Mouse (Mus musculus) left cerebral cortex, adult 2 months (tissue): ENCODE results near the gene Nim1k. TPM values are rescaled to one million over a fixed set of nuclear protein-coding genes. Genes with fewer than 3 reads are reported as not detected.
"Not testable (repeated sequence)": the region's sequence is repeated elsewhere in the genome, so short reads cannot be mapped to it uniquely, and the experiment has no call there.

ENCODE experiments used
- DNase-seq, 2 experiments: peaks; one replicate each; pipeline ENCODE4 v3.0.0; 2021 to 2022; ENCODE audit warnings: low spot score in 2 of 2, mixed read lengths in 1 of 2; ENCODE audit errors: extremely low spot score in 1 of 2
- H3K27ac ChIP-seq: fragments of 200-600 bp; 2 replicates; pipeline ENCODE4 v1.8.1; 2022
- H3K4me3 ChIP-seq: fragments of 200-600 bp; 2 replicates; pipeline ENCODE4 v1.8.1; 2022
- CTCF ChIP-seq: fragments of 200-600 bp; IDR thresholded peaks from 2 replicates; pipeline ENCODE4 v1.8.1; 2022; ENCODE audit warnings: antibody characterized with exemption, mild to moderate bottlenecking, moderate library complexity
- intact Hi-C: fragments of 180-260 bp; cut with DNase I; formaldehyde crosslinking; loops from one replicate; pipeline ENCODE4 v1.15.1; 2025
- total RNA-seq, 2 experiments: library from RNA; stranded (reverse); gene quantifications; 2 replicates each; pipeline ENCODE4 v1.2.3; 2021

Nim1k gene
- total RNA-seq, 2 experiments from 2014 or later = 12.9 to 16.8 TPM

DNA sequence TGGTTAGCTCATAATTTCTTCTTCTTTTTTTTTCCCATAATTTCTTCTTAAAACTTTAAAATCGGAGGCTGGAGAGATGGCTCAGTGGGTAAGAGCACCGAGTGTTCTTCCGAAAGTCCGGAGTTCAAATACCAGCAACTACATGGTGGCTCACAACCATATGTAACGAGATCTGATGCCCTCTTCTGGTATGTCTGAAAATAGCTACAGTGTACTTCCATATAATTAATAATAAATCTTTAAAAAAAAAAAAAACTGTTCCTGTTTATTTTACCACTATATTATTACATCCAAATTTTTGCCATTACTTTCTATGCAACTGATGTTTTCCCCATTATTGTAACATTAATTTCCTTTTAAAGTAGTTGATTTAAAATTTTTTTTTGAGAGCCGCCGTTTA, 31.1 kb downstream of the Nim1k start:
- Histone ChIP-seq H3K4me3 (no peak overlapping the region), H3K27ac (no peak overlapping the region)
- intact Hi-C loops = no loop called here
- peak; percentile 30 for TF ChIP-seq CTCF
- no peak for DNase-seq

DNA sequence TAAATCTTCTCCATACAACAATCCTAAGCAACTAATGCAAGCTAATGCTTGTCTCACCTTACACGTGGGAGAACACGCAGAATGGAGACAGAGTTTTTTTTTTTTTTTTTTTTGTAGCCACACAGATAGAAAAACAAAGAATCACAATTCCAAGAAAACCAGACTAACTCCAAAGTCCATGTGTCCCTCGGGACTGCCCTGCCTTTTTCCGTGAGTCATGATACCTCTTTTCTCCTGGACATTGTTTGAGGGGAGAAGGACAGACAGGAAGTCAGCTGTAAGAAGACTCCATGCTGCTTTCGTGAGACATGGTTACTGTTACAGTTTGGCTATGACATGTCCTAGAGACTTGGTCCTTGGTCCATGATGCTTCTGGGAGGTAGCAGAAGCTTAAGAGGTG, 32.3 kb downstream of the Nim1k start:
- no peak overlapping the region for H3K27ac ChIP-seq
- no peak for DNase-seq
- no peak overlapping the region for H3K4me3 ChIP-seq
- no peak for TF ChIP-seq CTCF
- intact Hi-C loops = no loop called here

DNA sequence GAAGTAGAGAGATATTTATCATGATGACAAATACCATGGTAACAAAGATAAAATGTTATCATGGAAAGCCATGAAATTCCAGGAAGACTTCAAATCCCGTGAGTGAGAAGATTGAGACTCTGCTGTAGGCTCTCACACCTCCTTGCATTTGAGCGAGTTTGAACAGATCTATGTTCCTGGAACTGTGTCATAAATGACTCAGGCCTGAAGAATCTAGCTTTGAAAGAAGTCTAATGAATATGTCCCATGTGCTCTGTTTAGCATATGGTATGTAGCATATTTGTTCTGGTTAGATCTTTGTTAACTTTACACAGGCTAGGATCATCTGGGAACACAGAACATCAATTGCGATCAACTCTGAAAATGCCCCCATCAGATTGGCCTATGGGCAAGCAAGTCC, 33.2 kb downstream of the Nim1k start:
- H3K4me3 ChIP-seq = no peak overlapping the region
- no peak for DNase-seq
- intact Hi-C loops = no loop called here
- no peak for TF ChIP-seq CTCF
- no peak overlapping the region for H3K27ac ChIP-seq

DNA sequence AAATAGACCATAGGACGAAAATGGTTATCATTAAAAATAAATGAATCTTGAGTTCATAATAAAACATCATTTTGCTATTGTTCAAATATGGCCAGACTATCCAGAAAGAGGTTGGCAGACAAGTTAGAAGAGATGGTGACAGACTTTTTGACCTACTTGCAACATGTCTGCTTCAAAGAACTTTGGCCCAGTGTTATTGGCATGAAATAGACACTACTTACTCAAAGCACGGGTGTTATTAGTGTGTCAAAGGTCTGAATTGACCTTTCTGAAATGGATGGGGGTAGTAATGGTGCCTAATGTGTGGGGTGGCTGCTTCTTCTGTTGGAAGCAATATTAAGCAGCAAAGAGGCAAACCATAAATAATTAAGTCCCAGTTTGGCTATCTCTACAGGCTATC, 39.6 kb downstream of the Nim1k start:
- TF ChIP-seq CTCF = no peak
- no peak for DNase-seq
- intact Hi-C loops = no loop called here
- no peak overlapping the region for H3K27ac ChIP-seq
- H3K4me3 ChIP-seq = no peak overlapping the region

DNA sequence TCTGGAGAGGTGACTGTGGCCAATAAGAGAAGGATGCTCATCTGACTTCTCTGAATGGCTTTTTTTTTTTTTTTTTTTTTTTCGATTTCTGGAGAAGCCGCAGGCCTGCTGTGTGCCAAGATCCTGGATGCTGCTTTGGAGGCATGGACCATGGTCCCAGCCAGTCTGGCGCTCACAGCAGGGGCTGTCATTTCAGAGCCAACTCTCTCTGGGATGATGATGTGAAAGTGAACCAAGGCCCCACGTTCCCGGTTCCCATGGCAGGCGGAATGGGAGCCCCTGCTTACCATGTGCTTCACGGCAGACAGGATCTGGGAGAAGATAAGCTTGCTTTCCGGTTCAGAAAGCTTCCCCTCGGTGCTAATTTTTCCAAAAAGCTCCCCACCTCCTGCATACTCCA, 41.9 kb downstream of the Nim1k start:
- Histone ChIP-seq H3K4me3 (no peak overlapping the region), H3K27ac (no peak overlapping the region; the same call in 1 of the 2 replicates)
- no peak for TF ChIP-seq CTCF
- DNase-seq = no peak
- intact Hi-C loops = no loop called here

DNA sequence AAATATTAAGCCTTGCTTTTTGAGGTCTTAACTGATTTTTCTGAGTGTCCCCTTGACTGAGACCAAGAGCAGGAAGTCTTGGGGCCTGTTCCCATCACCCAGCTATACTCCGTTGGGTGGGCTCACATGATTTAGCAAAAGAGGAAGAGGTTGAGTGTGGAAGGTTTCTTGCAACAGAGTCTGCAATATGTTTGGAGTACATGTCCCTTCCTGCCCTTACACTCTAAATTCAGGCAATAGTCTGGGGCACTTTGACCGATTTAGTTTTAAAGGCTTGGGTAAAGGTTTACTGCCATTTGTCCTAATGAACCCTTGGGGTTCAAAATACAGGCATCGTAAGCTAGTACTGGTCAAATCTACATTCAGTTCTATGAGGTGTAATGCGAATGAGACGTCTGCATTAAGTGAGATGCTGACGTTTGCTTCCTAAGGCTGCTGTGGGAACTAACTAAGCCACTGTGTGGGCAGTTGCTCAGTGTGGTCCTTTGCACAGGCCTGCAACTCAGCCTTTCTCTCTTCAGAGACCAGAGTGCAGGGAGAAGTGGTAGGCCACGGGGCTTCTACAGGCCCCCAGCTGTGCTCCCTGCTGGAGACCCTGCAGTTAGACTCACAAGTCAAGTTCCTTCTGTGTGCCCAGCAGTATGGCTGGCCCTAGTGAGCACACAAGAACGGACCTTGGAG, 42.4 kb downstream of the Nim1k start:
- no peak overlapping the region for H3K4me3 ChIP-seq
- TF ChIP-seq CTCF = no peak
- intact Hi-C loops = no loop called here
- no peak for DNase-seq
- no peak overlapping the region; the same call in 1 of the 2 replicates for H3K27ac ChIP-seq

DNA sequence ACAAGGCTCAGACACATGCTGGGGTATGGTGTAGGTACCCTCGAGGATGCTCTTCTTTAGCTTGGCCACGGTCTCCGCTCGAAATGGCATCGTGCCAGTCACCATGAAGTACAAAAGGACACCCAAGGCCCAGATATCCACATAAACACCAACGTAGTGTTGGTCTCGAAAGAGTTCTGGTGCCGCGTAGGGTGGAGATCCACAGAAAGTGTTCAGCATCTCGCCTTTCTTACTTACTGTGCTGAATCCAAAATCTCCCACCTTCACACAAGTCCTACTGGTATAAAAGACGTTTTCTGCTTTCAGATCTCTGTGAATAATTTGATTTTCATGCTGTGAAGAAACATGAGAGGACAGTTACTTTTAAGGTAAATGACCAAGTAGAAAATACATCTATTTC, 43.2 kb downstream of the Nim1k start:
- Histone ChIP-seq H3K4me3 (no peak overlapping the region), H3K27ac (peak overlapping the region; percentile 50; the same call in 1 of the 2 replicates)
- no peak for DNase-seq
- TF ChIP-seq CTCF = no peak
- intact Hi-C loops = no loop called here

DNA sequence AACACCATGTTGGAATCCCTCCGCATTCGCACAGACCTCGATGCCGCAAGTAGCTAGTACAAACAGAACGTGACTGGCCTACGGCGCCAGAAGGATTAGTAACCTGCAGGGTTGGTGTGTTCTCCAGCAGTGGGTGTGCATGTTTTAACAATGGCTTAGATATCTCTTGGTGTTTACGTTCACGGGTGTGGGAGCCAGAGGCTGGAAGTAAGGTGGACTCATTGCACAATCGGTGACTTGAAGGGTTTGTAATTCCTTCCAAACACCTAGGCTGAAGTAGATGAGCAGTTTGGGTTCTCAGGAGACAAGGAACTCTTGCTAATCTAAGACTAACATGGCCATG, 45.4 kb downstream of the Nim1k start:
- intact Hi-C loops = no loop called here
- no peak overlapping the region for H3K4me3 ChIP-seq
- no peak for DNase-seq
- H3K27ac ChIP-seq = no peak overlapping the region
- no peak for TF ChIP-seq CTCF

DNA sequence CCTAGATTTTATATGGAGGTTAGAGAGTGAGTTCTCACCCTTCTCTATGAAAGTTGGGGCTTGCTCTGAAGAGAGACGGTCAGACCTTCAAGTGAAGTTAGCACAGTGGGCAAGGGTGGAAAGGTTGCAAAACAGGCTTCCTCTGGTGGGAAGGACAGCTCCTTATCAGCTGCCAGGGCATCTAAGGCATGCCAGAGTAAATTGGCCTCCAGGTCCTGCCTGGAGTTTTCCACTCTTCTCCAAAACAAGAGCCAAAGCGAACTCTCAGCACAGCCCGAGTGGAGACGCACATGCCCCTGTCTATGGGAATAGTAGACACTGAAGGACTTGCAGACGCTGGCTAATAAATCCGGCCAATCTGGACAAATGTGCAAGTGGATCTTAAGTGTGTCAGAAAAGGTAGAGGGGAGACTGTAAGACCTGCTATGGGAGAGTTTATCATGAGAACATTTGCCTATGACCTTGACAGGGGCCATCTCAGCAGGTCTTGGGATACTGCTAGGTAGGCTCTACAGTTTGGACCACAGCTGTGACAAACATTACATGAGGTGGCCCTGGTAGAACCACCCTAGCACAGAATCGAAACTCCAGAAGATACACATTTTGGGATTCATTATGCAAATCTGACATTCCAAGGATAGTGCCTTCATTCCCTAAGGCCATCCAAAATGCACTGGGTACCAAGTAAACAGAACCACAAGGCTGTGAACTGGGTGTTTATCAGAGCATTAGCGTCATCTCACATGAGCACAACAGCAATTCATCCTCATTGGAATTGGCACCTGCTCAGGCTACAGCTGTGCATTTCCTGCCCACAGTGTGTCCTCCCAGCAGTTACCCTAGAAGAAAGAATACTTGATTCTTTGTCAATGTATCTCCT, 46.1 kb downstream of the Nim1k start:
- TF ChIP-seq CTCF = no peak
- Histone ChIP-seq H3K4me3 (no peak overlapping the region), H3K27ac (no peak overlapping the region)
- no peak for DNase-seq
- intact Hi-C loops = no loop called here

DNA sequence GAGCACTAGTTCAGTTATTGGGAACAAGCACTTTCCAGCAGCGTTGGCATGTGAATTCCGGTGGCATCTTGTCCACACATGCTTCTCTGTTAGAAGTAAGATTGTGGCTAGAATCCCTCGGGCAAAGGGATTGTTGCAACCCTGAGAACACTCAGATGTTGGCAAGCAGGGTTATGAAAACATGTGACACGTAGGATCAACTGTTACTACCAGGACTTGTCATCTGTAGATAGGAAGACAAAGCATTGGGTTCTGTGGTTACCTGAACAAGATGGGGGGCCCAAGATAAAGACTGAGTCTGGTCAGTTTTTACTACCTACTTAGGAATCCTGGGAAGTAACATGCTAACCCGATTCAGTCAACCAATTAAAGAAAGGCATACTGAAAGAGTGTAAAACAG, 46.7 kb downstream of the Nim1k start:
- no peak for TF ChIP-seq CTCF
- no peak overlapping the region for H3K4me3 ChIP-seq
- intact Hi-C loops = no loop called here
- H3K27ac ChIP-seq = no peak overlapping the region
- no peak for DNase-seq

DNA sequence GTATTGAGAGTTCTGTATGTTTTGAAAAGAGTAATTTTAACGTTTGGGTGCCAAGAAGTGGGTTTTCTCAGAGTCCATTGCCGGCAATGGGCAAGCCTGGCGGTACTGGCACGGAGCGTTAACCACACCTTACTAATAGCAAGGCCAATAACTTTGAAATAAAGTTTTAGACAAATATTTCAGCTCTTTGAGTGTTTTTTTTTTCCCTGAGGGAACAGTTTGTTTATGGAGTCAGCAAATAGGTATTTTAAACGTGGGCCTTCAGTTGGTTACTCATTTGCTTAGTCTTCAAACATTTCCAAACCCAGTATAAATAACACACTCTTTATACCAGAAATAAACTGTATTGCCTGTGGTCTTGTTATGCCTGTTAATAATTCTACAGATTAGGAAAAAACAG, 47.8 kb downstream of the Nim1k start:
- DNase-seq = no peak
- H3K4me3 ChIP-seq = no peak overlapping the region
- intact Hi-C loops = no loop called here
- TF ChIP-seq CTCF = no peak
- no peak overlapping the region for H3K27ac ChIP-seq

DNA sequence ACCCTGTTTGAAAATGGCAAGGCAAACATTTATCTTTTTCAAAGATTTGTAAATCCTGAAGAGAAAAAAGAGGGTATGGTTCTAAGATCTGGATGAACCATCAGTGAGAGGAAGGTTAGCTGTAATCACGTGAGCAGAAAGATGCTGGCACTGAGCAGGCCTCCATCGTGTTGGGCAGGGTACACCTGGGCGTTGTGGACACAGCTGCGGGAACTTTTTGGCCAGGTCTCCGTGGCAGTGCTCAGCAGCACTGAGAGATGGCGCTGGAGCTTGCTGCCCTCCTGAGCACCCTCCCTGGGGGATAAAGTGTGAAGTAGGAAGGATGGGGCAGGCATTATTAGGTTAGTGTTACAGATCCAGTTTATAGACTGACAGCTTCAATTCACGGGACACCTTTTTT, 48.7 kb downstream of the Nim1k start:
- no peak for DNase-seq
- intact Hi-C loops = no loop called here
- no peak; the same call in 1 of the 2 replicates for TF ChIP-seq CTCF
- Histone ChIP-seq H3K4me3 (no peak overlapping the region), H3K27ac (no peak overlapping the region)

DNA sequence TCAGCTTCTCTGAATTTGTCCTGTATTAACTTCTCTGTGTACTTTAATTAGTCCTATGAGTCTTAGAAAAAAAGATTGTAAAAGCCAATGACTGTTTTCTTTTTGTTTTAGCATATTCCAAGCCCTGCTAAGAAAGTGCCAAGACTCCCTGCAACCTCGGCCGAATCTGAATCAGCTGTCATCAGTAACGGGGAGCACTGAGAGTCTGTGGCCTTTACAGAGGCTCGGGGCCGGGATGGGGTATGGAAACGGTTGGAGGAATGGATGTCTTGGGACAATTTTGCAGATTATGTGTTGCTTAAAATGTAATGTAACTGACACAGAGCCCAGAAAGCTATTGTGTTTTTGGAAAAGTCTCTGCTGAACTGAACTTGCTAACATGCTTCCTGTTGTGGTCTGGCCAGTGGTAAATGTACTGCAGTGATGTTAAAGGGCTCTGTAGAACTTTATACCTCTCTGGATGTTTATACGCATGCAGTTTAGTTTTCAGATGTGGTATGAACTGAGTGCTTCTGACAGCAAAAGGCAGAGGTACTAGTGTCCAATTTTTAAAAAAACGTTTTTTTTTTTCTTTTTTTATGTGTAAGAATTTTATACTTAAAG, 49.3 kb downstream of the Nim1k start:
- intact Hi-C loops, H3K4me3 ChIP-seq, DNase-seq: not testable (repeated sequence)

More for the DNA sequence above, 49.3 kb downstream of the Nim1k start:
- H3K27ac ChIP-seq = not testable (repeated sequence)
